Mouse (Mus musculus) c-Kit-negative CD71-positive TER-119-positive erythroid progenitor cells, embryonic 14.5 days (primary cell): ENCODE results near the gene Ralgapa2.

Experiments used
- DNase-seq: peaks from one replicate; pipeline ENCODE4 v3.0.0-alpha.2; 2013; ENCODE audit warnings: low read depth, low spot score

Ralgapa2 gene

GRCm38 (mm10) chr2:146428751-146429150 lies 83.4 kb downstream of the Ralgapa2 start:
- DNase-seq, result no peak

- no peak for DNase-seq
Measured at GRCm38 (mm10) chr2:146427380-146427779, 84.8 kb downstream of the Ralgapa2 start.

- DNase-seq, result no peak
Measured at GRCm38 (mm10) chr2:146426321-146426720, 85.8 kb downstream of the Ralgapa2 start.

GRCm38 (mm10) chr2:146425235-146425634 lies 86.9 kb downstream of the Ralgapa2 start:
- DNase-seq, result no peak

- no peak for DNase-seq
Measured at GRCm38 (mm10) chr2:146423710-146424301, 88.3 kb downstream of the Ralgapa2 start.

GRCm38 (mm10) chr2:146423032-146423691 lies 89.0 kb downstream of the Ralgapa2 start:
- no peak for DNase-seq

- DNase-seq, result no peak
Measured at GRCm38 (mm10) chr2:146416283-146416682, 95.9 kb downstream of the Ralgapa2 start.

GRCm38 (mm10) chr2:146414484-146415291 lies 97.5 kb downstream of the Ralgapa2 start:
- DNase-seq, result peak; percentile 2

- DNase-seq, result no peak
Measured at GRCm38 (mm10) chr2:146412733-146413132, 99.4 kb downstream of the Ralgapa2 start.

- no peak for DNase-seq
Measured at GRCm38 (mm10) chr2:146411904-146412303, 100.2 kb downstream of the Ralgapa2 start.

- DNase-seq, result no peak
Measured at GRCm38 (mm10) chr2:146407078-146407477, 105.1 kb downstream of the Ralgapa2 start.

GRCm38 (mm10) chr2:146401588-146401987 lies 110.6 kb downstream of the Ralgapa2 start:
- DNase-seq, result no peak

- DNase-seq, result no peak
Measured at GRCm38 (mm10) chr2:146400738-146401137, 111.4 kb downstream of the Ralgapa2 start.

GRCm38 (mm10) chr2:146398211-146398865 lies 113.8 kb downstream of the Ralgapa2 start:
- DNase-seq, result no peak

- DNase-seq, result no peak
Measured at GRCm38 (mm10) chr2:146387211-146387610, 124.9 kb downstream of the Ralgapa2 start.

- DNase-seq, result no peak
Measured at GRCm38 (mm10) chr2:146384582-146384981, 127.6 kb downstream of the Ralgapa2 start.

- DNase-seq, result no peak
Measured at GRCm38 (mm10) chr2:146376293-146376692, 135.9 kb downstream of the Ralgapa2 start.

GRCm38 (mm10) chr2:146366098-146366497 lies 146.0 kb downstream of the Ralgapa2 start:
- DNase-seq, result no peak

GRCm38 (mm10) chr2:146365368-146365983 lies 146.7 kb downstream of the Ralgapa2 start:
- DNase-seq, result no peak

GRCm38 (mm10) chr2:146363483-146363882 lies 148.7 kb downstream of the Ralgapa2 start:
- no peak for DNase-seq

GRCm38 (mm10) chr2:146362932-146363331 lies 149.2 kb downstream of the Ralgapa2 start:
- no peak for DNase-seq

GRCm38 (mm10) chr2:146361969-146362368 lies 150.2 kb downstream of the Ralgapa2 start:
- DNase-seq, result no peak
